Mouse (Mus musculus) midbrain, embryonic 12.5 days (tissue): ENCODE measurements around the gene Poc1a. TPM values are rescaled to one million over a fixed set of nuclear protein-coding genes. Genes with fewer than 3 reads are reported as not detected.
A peak's percentile ranks its signal among the peaks of the same experiment; 100 is the strongest.

Experiments
- ATAC-seq: fragments of 200-750 bp; cut with Nextera tagmentation; 2 replicates; pipeline ENCODE4 v1.8.0; 2017; ENCODE audit warnings: low read depth, moderate TSS enrichment, moderate library complexity; ENCODE audit not compliant: low FRiP score
- H3K27ac ChIP-seq: fragments of 300-500 bp; sonication (generic); replicated peaks from 2 replicates; pipeline ENCODE4 v1.5.1; 2016; ENCODE audit warnings: mild to moderate bottlenecking
- H3K27me3 ChIP-seq: fragments of 300-500 bp; sonication (generic); 2 replicates; pipeline ENCODE4 v1.6.1; 2016; ENCODE audit warnings: mild to moderate bottlenecking
- H3K36me3 ChIP-seq: fragments of 300-500 bp; sonication (generic); 2 replicates; pipeline ENCODE4 v1.6.1; 2016
- H3K4me1 ChIP-seq: fragments of 300-500 bp; sonication (generic); 2 replicates; pipeline ENCODE4 v1.6.1; 2016
- H3K4me2 ChIP-seq: fragments of 300-500 bp; sonication (generic); replicated peaks from 2 replicates; pipeline ENCODE4 v1.6.1; 2016; ENCODE audit warnings: mild to moderate bottlenecking, moderate library complexity
- H3K4me3 ChIP-seq: fragments of 300-500 bp; sonication (generic); 2 replicates; pipeline ENCODE4 v1.5.1; 2016; ENCODE audit warnings: mild to moderate bottlenecking
- H3K9ac ChIP-seq: fragments of 300-500 bp; sonication (generic); replicated peaks from 2 replicates; pipeline ENCODE4 v1.6.1; 2016; ENCODE audit warnings: mild to moderate bottlenecking, moderate library complexity
- H3K9me3 ChIP-seq: fragments of 300-500 bp; sonication (generic); 2 replicates; pipeline ENCODE4 v1.6.1; 2016; ENCODE audit warnings: mild to moderate bottlenecking
- WGBS: fragments of 180-500 bp; shearing (Covaris S2); methylation state at CpG from one replicate; pipeline ENCODE4 v1.1.7; 2016; 5-methylcytosine and 5-hydroxymethylcytosine counted together
- polyA plus RNA-seq: library from polyadenylated mRNA; unstranded; fragments of >200 nt; fragmentation: Nextera tagmentation; extraction: Ambion mirVana; gene quantifications from 2 replicates; pipeline ENCODE4 v1.2.1, GENCODE M21; 2016

The Poc1a gene
- polyA plus RNA-seq, 1 experiment from 2014 or later: 23.2 TPM

DNA sequence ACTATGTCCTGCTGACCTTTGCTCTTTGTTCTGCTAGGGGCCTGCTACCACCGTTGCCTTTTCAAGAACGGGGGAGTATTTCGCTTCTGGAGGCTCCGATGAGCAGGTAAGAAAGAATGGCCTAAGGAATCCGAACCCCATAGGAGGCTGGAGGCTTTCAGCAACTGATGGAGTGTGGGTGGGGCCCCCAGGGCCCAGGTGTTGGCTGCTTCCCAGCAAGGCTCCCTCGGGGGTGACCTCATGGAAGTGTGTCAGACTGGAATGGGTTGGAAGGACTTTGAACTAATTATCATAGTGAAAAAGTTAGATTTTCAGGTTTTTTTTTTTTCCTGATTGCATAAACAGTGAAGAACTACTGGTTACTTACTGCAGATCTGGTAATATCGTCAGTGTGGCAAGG, 24.4 kb downstream of the Poc1a start:
- H3K4me3 ChIP-seq: no peak overlapping the region
- no peak overlapping the region for H3K4me2 ChIP-seq
- 80% methylated on average over 7 of the region's 7 CpGs for WGBS
- ATAC-seq: no peak
- H3K36me3 ChIP-seq: no peaks in the 10 kb centered on the region
- no peaks in the 10 kb centered on the region for H3K27me3 ChIP-seq
- no peak overlapping the region for H3K27ac ChIP-seq
- no peaks in the 10 kb centered on the region for H3K9me3 ChIP-seq
- no peak overlapping the region for H3K9ac ChIP-seq
- H3K4me1 ChIP-seq: no peaks in the 10 kb centered on the region

GRCm38 (mm10) chr9:106306662-106307351, 25.9 kb downstream of the Poc1a start:
- H3K27ac ChIP-seq: no peak overlapping the region
- H3K4me1 ChIP-seq: no peaks in the 10 kb centered on the region
- 46% methylated on average over 8 of the region's 8 CpGs for WGBS
- peak; percentile 74; the same call in 1 of the 2 replicates for ATAC-seq
- no peak overlapping the region for H3K4me2 ChIP-seq
- no peaks in the 10 kb centered on the region for H3K9me3 ChIP-seq
- H3K36me3 ChIP-seq: no peaks in the 10 kb centered on the region
- H3K27me3 ChIP-seq: no peaks in the 10 kb centered on the region
- no peak overlapping the region for H3K4me3 ChIP-seq
- no peak overlapping the region for H3K9ac ChIP-seq

DNA sequence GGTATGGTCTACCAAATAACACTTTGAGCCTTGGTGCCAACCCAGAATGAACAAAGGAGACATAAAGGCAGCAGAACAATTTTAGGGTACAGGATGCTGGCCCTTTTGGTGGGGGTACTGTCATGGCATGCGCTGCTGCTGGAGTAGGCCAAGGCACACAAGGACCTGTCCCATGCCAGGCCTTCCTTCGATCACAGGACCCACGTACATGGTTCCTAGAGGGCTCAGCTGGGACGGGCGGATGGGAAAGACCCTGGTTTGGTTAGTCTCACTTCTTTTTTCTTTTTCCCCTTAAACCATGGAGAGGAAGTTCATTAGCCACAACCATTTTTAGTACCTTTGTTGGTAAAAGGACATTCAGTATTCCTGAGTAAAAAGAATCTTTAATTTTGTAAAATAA, 27.3 kb downstream of the Poc1a start:
- ATAC-seq: no peak
- no peak overlapping the region for H3K4me3 ChIP-seq
- H3K4me2 ChIP-seq: no peak overlapping the region
- H3K27me3 ChIP-seq: no peaks in the 10 kb centered on the region
- H3K4me1 ChIP-seq: no peaks in the 10 kb centered on the region
- no peaks in the 10 kb centered on the region for H3K9me3 ChIP-seq
- H3K27ac ChIP-seq: no peak overlapping the region
- WGBS: 90% methylated on average over 5 of the region's 5 CpGs
- no peaks in the 10 kb centered on the region for H3K36me3 ChIP-seq
- H3K9ac ChIP-seq: no peak overlapping the region

DNA sequence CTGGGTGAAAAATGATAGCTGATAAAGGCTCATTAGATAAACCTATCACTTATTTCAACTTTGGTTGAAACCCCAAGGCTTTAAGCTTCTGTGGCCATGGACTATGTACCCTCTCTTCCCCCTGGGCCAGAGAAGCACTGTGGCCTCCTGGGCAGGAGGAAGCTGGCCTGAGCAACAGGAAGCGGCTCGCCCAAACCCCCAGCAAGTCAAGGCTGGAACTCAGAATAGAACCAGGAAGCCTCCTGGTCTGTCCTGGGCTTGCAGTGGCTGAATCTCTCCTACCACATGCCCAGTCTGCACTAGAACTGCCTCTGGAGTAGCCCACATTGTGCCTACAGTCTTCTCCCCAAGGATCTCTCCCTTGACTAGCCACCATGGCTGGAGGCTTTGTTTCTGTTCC, 27.7 kb downstream of the Poc1a start:
- H3K36me3 ChIP-seq: no peaks in the 10 kb centered on the region
- H3K4me1 ChIP-seq: no peaks in the 10 kb centered on the region
- ATAC-seq: no peak
- H3K4me3 ChIP-seq: no peak overlapping the region
- H3K9ac ChIP-seq: no peak overlapping the region
- no peaks in the 10 kb centered on the region for H3K27me3 ChIP-seq
- H3K4me2 ChIP-seq: no peak overlapping the region
- WGBS: 95% methylated on average over 2 of the region's 2 CpGs
- no peaks in the 10 kb centered on the region for H3K9me3 ChIP-seq
- H3K27ac ChIP-seq: no peak overlapping the region

DNA sequence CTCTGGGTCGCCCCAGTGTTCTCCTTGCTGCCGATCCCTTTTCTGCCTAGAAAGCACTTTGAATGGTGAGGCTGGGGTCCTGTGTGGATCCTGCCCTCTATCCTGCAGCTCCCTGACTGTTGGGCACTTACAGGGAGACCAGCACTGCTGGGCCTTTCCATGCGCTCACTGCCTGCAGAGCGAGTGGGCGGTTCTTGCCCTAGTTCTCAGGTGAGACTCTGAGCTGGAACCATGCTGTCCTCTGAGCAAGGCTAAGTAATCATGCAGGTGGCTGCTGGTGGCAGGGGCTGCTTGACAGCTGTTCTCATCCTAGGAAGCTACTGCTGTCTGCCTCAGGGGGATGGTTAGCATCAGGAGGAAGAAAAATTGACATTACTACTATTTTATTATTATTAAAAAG, 28.1 kb downstream of the Poc1a start:
- no peak for ATAC-seq
- no peaks in the 10 kb centered on the region for H3K36me3 ChIP-seq
- H3K9me3 ChIP-seq: no peaks in the 10 kb centered on the region
- no peak overlapping the region for H3K9ac ChIP-seq
- H3K4me1 ChIP-seq: no peaks in the 10 kb centered on the region
- no peak overlapping the region for H3K27ac ChIP-seq
- H3K27me3 ChIP-seq: no peaks in the 10 kb centered on the region
- no peak overlapping the region for H3K4me3 ChIP-seq
- 79% methylated on average over 5 of the region's 5 CpGs for WGBS
- no peak overlapping the region for H3K4me2 ChIP-seq

DNA sequence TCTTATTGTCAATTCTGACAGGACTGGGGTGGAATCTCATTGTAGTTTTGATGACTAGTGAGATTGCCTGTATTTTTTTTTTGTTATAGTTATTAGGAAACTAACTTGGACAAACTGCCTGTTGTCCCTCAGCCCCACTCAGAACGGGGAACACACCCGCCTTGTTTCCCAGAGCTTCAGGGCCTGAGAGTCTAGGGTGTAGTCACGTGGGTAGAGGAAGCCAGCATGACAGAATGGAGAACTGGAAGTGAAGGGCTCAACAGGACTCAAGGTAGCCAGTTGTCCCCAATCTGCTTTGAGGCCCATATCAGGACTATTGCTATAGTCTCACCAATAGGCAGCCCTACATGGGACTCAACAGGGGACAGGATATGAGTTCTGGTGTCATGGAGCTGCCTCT, 29.0 kb downstream of the Poc1a start:
- Histone ChIP-seq H3K27ac (no peak overlapping the region), H3K4me2 (no peak overlapping the region), H3K4me3 (no peak overlapping the region), H3K9me3 (no peaks in the 10 kb centered on the region), H3K9ac (no peak overlapping the region), H3K36me3 (no peaks in the 10 kb centered on the region), H3K4me1 (no peaks in the 10 kb centered on the region), H3K27me3 (no peaks in the 10 kb centered on the region)
- no peak for ATAC-seq
- WGBS: 80% methylated on average over 3 of the region's 3 CpGs

DNA sequence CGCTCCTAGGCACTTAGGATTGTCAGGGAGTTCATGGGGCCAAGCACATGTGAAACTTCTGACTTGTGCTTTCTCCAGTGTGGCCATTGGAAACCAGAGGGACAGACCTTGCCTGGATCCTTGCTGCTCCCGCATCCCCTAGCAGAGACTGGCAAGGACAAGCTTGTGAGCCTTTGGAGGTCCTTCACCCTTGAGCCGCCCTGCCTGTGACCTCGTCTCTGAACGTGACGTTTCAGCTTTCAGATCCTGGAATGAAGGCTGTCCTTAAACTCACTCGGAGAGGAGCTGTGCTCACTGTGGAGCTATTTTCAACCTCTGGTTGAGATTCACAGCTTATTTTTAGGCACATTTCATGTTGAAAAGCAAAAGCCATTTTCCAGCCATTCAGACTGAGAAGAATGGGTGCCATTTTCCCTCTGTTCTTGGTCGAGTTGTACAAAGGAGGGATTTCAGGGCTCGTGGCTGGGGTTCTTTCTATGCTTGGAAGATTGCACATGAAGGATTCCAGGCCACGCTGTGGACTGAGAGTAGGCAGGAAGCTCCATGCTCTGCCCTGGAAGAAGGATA, 30.8 kb downstream of the Poc1a start:
- no peak overlapping the region for H3K27ac ChIP-seq
- no peak for ATAC-seq
- H3K4me1 ChIP-seq: no peaks in the 10 kb centered on the region
- no peak overlapping the region for H3K9ac ChIP-seq
- no peaks in the 10 kb centered on the region for H3K36me3 ChIP-seq
- no peaks in the 10 kb centered on the region for H3K9me3 ChIP-seq
- no peaks in the 10 kb centered on the region for H3K27me3 ChIP-seq
- WGBS: 73% methylated on average over 10 of the region's 10 CpGs
- no peak overlapping the region for H3K4me3 ChIP-seq
- no peak overlapping the region for H3K4me2 ChIP-seq

- Histone ChIP-seq H3K4me1 (no peaks in the 10 kb centered on the region), H3K4me3 (no peak overlapping the region), H3K27ac (no peak overlapping the region), H3K9ac (no peak overlapping the region), H3K9me3 (no peaks in the 10 kb centered on the region), H3K4me2 (no peak overlapping the region), H3K27me3 (no peaks in the 10 kb centered on the region), H3K36me3 (no peaks in the 10 kb centered on the region)
- 94% methylated on average over 7 of the region's 7 CpGs for WGBS
- ATAC-seq: no peak
These were observed 32.1 kb downstream of the Poc1a start for GRCm38 (mm10) chr9:106312950-106313360.

GRCm38 (mm10) chr9:106314196-106314595, 33.3 kb downstream of the Poc1a start:
- no peaks in the 10 kb centered on the region for H3K9me3 ChIP-seq
- H3K4me1 ChIP-seq: 0 out of 2 replicates have a peak, but pooled peaks cover 4% of the 10 kb centered on the region
- WGBS: 44% methylated on average over 3 of the region's 3 CpGs
- no peak overlapping the region for H3K4me2 ChIP-seq
- no peaks in the 10 kb centered on the region for H3K27me3 ChIP-seq
- no peak overlapping the region for H3K27ac ChIP-seq
- H3K9ac ChIP-seq: no peak overlapping the region
- no peak for ATAC-seq
- no peak overlapping the region for H3K4me3 ChIP-seq
- H3K36me3 ChIP-seq: no peaks in the 10 kb centered on the region

DNA sequence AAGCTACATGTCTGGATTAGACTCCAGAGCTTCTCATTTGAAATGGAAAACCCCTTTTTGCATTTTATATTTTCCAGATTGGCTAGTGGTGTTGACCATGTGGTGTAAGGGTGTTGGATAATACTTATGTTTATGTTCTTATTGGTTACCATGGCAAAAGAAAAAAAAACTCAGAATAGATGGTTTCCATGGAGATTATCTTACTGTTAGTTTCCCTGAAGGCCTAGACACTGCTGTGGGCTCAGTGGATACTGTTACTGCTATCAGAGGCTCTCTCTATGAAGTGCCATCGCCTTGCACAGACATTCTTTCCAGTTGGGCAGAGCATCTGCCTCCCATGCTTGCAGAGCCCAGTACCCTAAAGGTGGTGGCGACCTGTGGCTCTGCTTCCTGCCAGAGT, 37.2 kb downstream of the Poc1a start:
- no peaks in the 10 kb centered on the region for H3K36me3 ChIP-seq
- WGBS: 85% methylated on average over 2 of the region's 2 CpGs
- ATAC-seq: no peak
- no peak overlapping the region for H3K4me2 ChIP-seq
- H3K9ac ChIP-seq: no peak overlapping the region
- no peaks in the 10 kb centered on the region for H3K9me3 ChIP-seq
- no peaks in the 10 kb centered on the region for H3K27me3 ChIP-seq
- peak overlapping the region; percentile 42; the same call in 1 of the 2 replicates for H3K27ac ChIP-seq
- H3K4me1 ChIP-seq: 0 out of 2 replicates have a peak, but pooled peaks cover 11% of the 10 kb centered on the region
- no peak overlapping the region for H3K4me3 ChIP-seq

GRCm38 (mm10) chr9:106319095-106319494, 38.2 kb downstream of the Poc1a start:
- no peak for ATAC-seq
- no peaks in the 10 kb centered on the region for H3K27me3 ChIP-seq
- H3K9ac ChIP-seq: no peak overlapping the region
- H3K4me2 ChIP-seq: no peak overlapping the region
- H3K27ac ChIP-seq: no peak overlapping the region
- no peaks in the 10 kb centered on the region for H3K36me3 ChIP-seq
- H3K4me3 ChIP-seq: no peak overlapping the region
- WGBS: 63% methylated on average over 2 of the region's 2 CpGs
- 0 out of 2 replicates have a peak, but pooled peaks cover 11% of the 10 kb centered on the region for H3K4me1 ChIP-seq
- H3K9me3 ChIP-seq: no peaks in the 10 kb centered on the region

GRCm38 (mm10) chr9:106322497-106322896, 41.6 kb downstream of the Poc1a start:
- no peak overlapping the region for H3K9ac ChIP-seq
- H3K4me1 ChIP-seq: peaks cover 14% of the 10 kb centered on the region; the same call in 1 of the 2 replicates
- no peak for ATAC-seq
- H3K9me3 ChIP-seq: no peaks in the 10 kb centered on the region
- H3K27ac ChIP-seq: no peak overlapping the region
- H3K27me3 ChIP-seq: no peaks in the 10 kb centered on the region
- WGBS: 70% methylated on average over 3 of the region's 3 CpGs
- H3K36me3 ChIP-seq: no peaks in the 10 kb centered on the region
- H3K4me2 ChIP-seq: no peak overlapping the region
- H3K4me3 ChIP-seq: no peak overlapping the region
